Mouse (Mus musculus) activated CD4-positive, CD25-positive, alpha-beta regulatory T cell, adult 4 months (primary cell): ENCODE measurements around the gene Rad51b. TPM values are rescaled to one million over a fixed set of nuclear protein-coding genes. Genes with fewer than 3 reads are reported as not detected.
A peak's percentile ranks its signal among the peaks of the same experiment; 100 is the strongest.

Experiments
- ATAC-seq: one replicate; pipeline ENCODE4 v1.8.0; 2017
- polyA plus RNA-seq, 2 experiments: library from polyadenylated mRNA; unstranded; fragments of 100-300 nt; shearing (Covaris generic); gene quantifications; one replicate each; pipeline ENCODE4 v1.2.1; 2017

Rad51b gene
- polyA plus RNA-seq, 2 experiments from 2014 or later, result 1.9 to 2.8 TPM

DNA sequence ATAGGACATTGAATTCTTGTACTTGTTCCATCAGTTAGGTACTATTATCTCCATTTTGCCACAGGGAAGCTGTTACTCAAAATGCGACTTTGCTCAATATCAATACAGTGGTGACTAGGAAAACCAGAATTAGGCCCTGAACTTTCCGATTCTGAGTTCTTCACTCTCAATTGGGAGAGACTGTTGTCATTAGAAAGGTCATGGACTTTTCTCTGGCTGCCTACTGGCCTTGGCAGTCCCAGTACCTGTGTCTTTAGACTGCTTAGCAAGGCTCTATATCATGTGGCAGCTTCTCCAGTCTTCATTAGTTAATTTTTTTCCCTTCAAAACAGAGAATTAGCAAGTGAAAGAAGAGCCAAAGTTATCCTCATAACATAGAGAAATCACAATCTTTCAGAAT lies 288.3 kb downstream of the Rad51b start:
- no peak for ATAC-seq

DNA sequence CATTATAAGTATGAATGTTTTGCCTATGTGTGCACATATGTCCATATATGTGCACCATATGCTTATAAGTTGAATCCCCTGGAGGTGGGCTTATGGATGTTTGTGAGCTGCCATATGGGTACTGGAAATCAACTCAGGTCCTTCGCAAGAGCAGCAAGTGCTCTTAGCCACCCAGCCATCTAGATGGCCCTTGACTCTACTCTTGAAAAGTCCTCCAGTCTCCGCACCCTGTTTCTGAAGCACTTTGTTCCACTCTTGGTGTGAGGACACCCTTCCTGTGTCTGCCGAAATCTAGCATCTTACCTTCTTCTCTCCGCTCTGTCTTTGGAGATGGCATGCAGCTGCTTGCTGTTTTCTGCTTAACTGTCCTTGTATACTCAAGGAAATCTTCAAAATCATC lies 291.7 kb downstream of the Rad51b start:
- ATAC-seq, result no peak

DNA sequence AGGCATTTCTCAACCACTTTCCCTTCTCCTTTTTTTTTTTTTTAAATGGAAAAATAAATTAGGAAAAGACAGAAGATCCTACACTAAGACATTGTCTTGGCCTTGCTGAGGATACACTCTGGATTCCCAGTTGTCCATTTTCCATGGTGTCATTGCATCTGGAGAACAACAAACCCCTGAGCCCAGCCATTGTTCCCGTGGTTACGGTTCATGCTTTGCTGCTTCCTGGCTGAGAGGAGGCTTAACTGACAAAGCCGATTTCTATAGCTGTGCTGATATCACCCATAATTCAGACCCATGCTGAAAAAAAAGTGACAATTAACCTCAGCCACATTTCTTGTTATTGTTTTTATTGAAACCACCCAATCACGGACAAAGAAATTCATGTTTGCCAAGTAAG lies 295.1 kb downstream of the Rad51b start:
- ATAC-seq, result no peak

GRCm38 (mm10) chr12:79596842-79597241 lies 299.8 kb downstream of the Rad51b start:
- no peak for ATAC-seq

DNA sequence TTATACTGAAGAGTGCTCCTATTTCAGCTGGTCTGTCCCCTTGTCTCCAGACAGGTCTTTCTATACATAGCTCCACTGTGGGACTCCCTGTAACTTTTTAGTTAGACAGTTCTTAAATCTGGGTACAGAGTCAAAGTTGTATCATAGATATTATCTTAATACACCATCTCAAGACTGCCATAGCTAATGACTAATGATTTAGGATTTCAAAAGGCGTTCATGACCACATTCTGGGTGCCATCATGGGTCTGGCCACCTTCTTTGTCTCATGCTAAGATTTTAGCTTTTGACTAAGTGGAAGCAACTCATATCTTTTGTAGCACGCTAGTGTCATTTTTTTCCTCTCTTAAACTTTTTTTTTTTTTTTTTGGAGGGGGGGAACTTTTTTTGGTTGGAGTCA lies 300.3 kb downstream of the Rad51b start:
- no peak for ATAC-seq

GRCm38 (mm10) chr12:79597786-79598185 lies 300.7 kb downstream of the Rad51b start:
- ATAC-seq, result no peak

GRCm38 (mm10) chr12:79598496-79598895 lies 301.4 kb downstream of the Rad51b start:
- no peak for ATAC-seq

- no peak for ATAC-seq
Observed at GRCm38 (mm10) chr12:79598901-79599300, 301.8 kb downstream of the Rad51b start.

DNA sequence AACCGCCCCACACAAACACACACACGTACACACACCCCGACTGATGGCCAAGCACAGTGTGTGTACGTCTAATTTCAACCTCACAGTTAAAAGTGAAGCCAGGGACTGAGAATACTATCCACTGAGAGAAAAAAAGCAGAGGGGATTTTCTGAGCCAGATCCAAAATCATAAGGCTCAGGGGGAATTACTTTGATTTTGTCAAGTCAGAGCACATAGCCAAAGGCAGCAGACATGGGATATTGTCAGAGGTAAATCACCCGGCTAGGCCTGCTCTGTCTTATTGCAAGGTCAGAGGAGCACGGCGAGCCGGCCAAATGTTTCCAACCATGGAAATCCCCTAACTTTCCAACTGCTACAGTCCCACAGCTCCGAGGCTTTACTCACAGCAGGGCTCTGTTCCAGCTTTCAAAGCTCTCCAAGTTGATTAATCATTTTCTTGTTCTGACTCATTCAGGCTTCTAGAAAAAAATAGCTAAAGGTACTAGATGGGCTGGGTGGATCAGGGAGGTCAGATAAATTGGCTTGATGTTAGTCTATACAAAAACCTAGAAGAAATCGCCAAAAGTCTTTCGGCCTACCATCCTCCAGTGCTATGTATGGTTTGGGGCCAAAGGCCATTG lies 303.2 kb downstream of the Rad51b start:
- ATAC-seq, result peak; percentile 80

- ATAC-seq, result no peak
Observed at GRCm38 (mm10) chr12:79602641-79603040, 305.6 kb downstream of the Rad51b start.

- ATAC-seq, result no peak
Observed at GRCm38 (mm10) chr12:79604850-79605249, 307.8 kb downstream of the Rad51b start.

GRCm38 (mm10) chr12:79606197-79606631 lies 309.1 kb downstream of the Rad51b start:
- ATAC-seq, result no peak

DNA sequence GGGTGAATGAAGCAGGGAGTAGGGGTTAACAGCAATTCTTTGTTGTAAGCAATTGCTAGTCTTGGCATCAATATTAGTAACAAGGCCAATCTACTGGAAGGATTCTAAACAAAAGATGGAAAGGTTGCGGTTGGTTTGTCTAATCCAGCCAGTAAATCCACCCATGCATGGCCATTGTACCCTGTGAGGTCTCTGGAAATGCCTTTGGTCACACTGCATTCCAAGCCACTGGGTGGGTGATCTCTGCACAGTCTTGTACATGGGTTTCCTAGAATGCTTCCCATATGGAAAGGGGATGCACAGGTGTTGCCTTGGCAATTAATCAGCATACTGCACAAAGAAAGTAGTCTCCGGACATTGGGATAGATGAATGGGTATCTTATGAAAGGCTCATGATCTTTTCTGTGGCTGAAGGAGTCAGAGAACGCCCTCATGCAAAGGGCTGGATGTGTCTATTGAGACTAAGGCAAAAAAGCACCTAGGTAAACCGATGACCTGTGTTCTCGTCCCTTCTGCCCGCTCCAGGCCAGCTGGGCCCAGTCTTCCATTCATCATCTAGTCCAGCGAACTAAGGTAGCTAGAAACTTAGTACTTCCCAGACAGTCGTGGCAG lies 312.4 kb downstream of the Rad51b start:
- no peak for ATAC-seq

GRCm38 (mm10) chr12:79610511-79611103 lies 313.5 kb downstream of the Rad51b start:
- no peak for ATAC-seq

DNA sequence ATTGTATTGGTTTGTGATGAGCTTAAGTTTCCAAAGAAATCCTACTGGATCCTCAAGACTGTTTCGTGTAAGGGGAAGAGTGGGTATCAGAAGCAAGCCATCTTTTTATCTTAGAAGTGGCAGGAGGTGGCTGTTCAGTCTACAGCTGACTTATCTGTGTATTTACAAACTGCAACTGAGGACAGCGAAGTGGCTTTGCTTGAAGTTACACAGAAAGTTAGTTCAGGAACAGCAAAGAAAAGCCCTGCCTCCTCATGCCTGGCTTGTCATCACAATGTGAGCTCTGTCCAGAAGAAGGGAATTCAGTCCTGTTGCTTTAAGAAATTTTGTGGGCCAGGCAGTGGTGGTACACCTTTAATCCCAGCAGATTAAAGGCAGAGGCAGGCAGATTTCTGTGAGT lies 314.6 kb downstream of the Rad51b start:
- no peak for ATAC-seq

- peak; percentile 88 for ATAC-seq
Observed at GRCm38 (mm10) chr12:79612334-79613060, 315.4 kb downstream of the Rad51b start.

GRCm38 (mm10) chr12:79613061-79613788 lies 316.1 kb downstream of the Rad51b start:
- ATAC-seq, result no peak

DNA sequence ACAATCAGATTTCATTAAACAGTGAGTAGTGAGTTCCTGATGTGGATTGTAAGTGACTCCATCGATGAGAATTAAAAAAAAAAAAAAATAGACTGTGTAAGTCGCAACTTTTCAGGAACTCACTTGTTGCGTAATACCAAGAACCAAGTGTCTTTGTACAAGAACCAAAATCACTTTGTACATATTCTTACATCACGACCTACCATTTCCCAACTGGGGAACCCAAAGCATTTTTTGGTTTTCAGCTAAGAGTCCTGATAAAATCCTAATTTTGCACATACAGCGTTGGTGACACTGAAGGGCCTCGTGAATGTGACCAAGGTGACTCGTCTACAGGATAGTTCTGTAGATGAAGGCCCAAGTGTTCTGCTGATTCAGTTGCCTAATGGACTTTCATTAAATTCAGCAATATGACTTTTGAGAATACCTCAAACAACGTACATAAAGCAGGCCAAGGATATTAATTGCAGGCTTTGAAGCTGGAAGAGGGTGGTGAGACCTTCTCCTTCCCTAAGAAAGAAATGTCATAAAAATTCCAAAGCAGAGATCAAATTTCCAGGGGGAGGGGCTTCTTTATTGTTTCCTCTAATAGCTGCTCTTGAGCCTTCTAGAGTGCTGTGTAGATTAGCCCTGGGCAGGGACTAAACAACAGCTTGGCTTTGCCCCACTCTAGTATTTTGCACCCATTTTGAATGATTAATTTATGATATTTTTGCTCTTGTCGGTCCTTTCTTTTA lies 316.9 kb downstream of the Rad51b start:
- no peak for ATAC-seq

DNA sequence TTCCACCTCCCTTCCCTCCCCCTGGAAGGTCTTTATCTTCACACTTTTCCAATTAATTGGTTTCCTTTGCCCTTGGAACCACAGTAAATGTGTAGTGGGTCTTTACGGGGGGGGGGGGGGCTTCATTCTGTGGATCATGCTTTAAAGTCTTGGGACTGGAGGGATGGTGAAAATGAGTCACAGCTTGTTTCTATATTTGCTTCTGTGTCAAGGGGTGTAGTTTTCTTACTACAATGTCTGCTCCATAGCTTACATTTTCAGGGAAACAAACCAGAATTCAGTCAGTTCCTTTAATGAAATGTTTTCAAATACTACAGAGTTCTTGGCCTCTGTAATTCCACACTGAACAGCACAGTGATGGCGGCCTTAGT lies 317.5 kb downstream of the Rad51b start:
- ATAC-seq, result no peak

- ATAC-seq, result no peak
Observed at GRCm38 (mm10) chr12:79615717-79616316, 318.7 kb downstream of the Rad51b start.

DNA sequence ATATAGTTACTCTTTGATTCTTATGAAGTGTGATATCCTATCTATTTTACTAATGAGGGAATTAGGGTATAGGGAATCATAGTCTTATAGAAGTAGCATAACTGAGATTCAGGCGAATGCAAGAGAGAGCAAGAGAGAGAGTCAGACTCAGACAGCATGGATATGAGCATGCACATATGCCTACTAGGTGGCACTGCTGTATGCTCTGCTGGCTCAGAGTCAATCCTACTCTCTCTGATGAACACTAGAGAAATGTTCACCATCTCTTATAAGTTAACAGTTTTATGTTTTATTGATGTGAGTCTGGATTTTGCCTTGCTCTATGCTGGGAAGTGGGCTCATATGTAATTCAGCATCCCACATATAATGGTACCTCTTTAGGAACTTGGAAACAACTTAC lies 321.9 kb downstream of the Rad51b start:
- no peak for ATAC-seq

DNA sequence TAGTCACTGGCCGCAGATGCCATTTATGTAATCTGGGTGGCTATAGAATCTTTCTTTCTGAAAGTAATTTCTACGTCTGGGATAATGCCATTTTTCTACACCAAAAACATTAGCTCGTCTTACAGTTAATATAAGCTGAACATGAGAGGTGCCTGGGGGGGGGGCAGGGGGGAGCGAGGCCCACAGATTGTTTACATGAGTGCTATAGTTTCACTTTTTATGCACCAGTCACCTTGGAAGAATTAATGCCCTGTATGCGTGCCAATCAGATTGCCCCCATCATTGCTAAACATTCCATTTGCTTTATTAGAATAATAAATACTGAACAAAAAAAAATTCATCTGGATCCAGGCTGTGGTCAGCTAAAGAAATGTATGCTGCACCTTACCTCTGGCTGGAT lies 323.6 kb downstream of the Rad51b start:
- no peak for ATAC-seq
